Mouse (Mus musculus) right cerebral cortex, postnatal 36 days (tissue): ENCODE measurements around the gene Miga1.
"Not testable (repeated sequence)": the region's sequence is repeated elsewhere in the genome, so short reads cannot be mapped to it uniquely, and the experiment has no call there.

ENCODE experiments used
- DNase-seq, 2 experiments: peaks; one replicate each; pipeline ENCODE4 v3.0.0; 2022; ENCODE audit warnings: low spot score in 2 of 2, mixed read lengths in 1 of 2

Gene Miga1

GRCm38 (mm10) chr3:152321765-152322547 lies 18.3 kb downstream of the Miga1 start:
- DNase-seq: no peak

GRCm38 (mm10) chr3:152320972-152321645 lies 19.1 kb downstream of the Miga1 start:
- no peak for DNase-seq

DNA sequence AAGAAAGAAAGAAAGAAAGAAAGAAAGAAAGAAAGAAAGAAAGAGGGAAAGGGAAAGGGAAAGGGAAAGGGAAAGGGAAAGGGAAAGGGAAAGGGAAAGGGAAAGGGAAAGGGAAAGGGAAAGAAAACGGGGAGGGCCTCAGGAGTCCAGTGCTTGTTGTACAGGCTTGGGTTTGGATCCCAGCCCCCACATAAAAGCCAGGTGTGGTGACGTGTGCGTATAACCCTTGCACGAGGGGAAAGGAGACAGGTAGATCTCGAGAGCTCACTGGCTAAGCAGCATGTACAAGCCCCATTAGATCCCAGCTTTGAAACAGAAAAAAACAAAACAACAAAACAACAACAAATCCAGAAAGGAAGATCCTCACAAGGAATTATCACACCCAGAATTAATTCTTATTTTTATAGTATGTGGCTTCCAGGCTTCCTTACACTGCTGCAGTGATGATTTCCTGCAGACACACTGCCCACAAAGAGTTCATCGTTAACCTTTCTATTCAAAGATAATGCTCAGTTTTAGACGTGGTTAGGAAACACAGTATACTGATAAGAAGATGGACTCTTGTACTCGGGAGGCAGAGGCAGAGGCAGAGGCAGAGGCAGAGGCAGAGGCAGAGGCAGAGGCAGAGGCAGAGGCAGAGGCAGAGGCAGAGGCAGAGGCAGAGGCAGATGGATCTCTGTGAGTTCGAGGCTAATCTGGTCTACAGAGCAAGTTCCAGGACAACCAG lies 23.6 kb downstream of the Miga1 start:
- not testable (repeated sequence) for DNase-seq

- DNase-seq: peak; percentile 41 to 63
Observed at GRCm38 (mm10) chr3:152315613-152316012, 24.6 kb downstream of the Miga1 start.

- DNase-seq: not testable (repeated sequence)
Observed at GRCm38 (mm10) chr3:152314666-152315065, 25.5 kb downstream of the Miga1 start.

GRCm38 (mm10) chr3:152309250-152309645 lies 31.0 kb downstream of the Miga1 start:
- no peak for DNase-seq

DNA sequence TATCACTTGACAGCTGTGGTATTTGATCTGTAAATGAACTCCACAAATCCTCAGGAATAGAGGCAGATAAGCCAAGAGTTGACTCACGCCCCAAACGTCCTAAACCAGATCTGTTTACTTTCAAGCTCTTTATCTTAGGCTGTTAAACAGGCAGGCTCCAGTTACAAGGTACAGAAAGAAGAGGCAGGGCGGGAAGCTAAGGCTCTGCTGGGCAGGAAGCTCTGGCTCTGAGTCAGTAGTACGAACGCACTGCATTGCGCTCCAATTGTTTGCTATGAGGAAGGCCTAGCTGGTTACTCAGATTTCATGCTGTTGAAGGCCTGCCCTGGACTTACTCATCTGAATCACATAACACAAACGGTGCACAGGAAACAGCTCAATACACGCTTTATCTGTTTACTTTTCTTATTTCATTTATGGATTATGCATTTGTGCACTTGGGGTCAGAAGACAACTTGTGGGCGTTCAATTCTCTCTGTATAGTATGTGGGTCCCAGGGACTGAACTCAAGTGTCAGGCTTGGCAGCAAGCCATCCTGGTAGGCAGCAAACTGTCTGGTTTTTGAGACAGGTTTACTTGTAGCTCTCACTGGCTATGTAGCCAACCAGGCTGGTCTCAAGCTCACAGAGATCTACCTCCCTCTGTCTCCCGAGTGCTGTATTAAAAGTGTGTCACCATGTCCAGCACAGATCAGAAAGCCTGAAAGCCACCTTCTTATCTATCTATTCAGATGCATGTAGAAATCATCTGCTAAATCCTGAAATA lies 31.5 kb downstream of the Miga1 start:
- no peak for DNase-seq

DNA sequence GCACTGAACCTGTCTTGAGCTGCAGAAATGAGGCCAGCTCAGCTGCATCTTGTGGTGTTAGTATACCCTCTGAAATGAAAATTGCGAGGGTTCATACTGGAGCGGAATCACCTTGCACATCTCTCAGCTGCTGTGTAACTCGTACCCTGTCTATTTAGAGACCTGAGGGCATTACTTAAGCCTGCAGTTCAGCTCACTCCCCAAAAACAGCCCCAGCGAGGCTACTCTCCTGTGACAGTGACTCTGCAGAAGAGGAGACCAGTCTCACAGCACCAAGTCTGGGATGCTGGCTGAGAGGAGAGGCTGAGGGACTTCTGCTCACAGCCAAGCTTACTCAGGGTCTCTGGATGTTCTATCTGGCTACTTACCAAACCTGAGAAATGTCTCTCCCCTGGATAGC lies 34.2 kb downstream of the Miga1 start:
- no peak for DNase-seq

- DNase-seq: no peak
Observed at GRCm38 (mm10) chr3:152305080-152305479, 35.1 kb downstream of the Miga1 start.

DNA sequence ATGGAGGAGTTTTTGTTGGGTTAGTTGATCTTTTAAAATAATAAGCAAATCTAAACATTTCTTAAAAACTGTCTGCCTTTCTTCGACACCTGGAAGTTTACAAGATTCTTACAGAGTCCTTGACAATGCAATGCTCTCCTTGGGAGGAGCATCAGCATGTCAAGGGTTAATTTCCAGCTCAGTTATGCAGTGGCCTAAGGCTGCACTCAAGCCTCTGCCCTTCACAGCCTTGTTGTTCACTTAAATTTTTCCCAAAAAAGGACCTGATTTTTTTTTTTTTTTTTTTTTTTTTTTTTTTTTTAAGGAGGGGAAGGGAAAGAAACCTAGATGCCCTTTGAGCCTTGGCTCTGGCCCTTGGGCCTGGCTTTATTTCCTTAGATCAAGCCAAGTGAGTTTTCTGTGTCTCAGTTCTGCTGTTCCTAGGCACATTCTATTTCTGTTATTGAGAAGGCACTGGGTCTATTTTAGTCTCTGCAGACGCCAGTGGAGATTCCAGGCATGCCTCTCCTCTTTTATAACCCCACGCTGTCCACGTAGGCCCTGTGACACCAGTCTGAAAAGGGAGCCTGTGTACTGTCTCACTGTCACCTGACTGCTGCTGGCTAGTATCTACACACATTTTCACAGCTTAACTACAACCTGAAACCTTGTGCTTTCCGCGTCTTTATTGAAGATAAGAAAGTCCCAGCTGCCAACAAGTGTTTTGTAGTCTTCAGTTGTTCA lies 36.0 kb downstream of the Miga1 start:
- peak in 1 of 2 experiments; percentile 36 for DNase-seq

DNA sequence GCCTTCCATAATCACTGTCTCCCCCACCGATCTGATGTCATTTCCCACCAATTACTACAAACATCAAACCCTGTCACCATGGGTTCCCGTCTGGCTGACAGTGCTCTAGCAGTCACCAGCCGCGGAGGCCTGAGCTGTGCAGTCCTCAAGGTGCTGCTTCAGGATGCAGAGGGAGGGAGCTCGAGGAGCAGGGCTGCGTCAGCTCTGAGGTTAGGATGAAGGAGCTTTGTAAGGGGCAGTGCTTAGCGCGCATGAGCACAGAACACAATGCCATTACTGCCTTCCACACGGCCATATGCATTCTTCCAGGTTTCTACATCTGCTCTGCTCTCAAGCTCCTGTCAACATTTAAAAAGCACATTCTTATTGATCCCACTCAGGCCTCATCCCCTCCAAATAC lies 37.2 kb downstream of the Miga1 start:
- no peak for DNase-seq

GRCm38 (mm10) chr3:152300376-152301337 lies 39.5 kb downstream of the Miga1 start:
- no peak for DNase-seq

DNA sequence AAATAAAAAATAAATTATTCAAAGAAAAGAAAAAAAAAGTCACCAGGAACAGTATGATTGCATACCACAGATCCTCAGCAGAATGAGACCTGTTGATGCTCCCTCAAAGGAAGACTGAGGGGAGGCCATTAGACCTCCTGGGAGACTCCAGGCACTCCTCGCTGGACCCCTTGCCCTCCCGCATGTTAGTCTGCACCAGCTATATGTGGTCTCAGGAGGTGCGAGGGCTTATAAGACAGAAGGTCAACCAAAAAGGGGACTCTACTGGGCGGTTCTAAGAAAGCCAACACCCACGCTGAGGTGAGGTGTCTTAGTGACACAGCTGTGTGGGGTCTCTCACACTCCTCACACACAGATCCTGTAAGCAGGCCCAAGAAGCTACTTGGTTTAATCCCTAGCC lies 44.3 kb downstream of the Miga1 start:
- no peak for DNase-seq

DNA sequence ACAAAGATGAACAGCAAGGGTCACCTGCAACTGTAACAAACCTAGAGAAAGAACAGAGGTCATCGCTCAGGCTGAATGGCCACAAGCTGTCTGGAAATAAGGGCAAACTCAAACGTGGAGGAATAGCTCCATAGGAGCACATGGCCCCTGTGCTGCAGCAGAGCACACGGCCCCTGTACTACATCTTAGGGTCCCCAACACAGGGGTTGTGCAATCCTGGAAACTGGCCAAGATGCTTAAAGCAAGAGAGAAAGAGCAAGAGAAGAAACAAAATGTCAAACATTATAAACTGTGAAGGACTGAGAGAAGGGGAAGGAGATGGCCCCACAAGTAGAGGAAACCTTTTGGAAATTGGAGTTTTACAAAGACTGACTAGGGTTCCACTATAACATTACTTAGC lies 45.8 kb downstream of the Miga1 start:
- no peak for DNase-seq

GRCm38 (mm10) chr3:152293530-152294181 lies 46.6 kb downstream of the Miga1 start:
- no peak for DNase-seq

DNA sequence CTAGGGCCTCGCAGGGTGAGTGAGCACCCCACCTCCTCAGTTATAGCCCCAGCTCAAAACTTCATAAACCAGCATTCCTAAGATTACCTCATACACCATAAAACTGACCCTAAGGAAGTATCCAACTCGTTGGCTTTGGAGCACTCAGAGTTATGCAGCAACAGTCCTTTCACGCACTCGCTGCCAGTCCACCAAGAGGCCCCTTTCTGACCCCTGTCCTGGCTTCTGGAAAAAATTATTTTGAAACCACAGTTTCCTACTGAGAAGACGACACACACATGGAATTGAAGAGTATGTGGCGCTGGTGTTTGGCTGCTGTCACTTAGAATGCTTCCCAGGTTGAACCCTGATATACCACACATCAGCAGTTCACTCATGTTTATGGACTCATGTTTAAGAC lies 48.3 kb downstream of the Miga1 start:
- DNase-seq: no peak

GRCm38 (mm10) chr3:152290175-152290798 lies 49.9 kb downstream of the Miga1 start:
- no peak for DNase-seq

GRCm38 (mm10) chr3:152288740-152289139 lies 51.5 kb downstream of the Miga1 start:
- DNase-seq: no peak

DNA sequence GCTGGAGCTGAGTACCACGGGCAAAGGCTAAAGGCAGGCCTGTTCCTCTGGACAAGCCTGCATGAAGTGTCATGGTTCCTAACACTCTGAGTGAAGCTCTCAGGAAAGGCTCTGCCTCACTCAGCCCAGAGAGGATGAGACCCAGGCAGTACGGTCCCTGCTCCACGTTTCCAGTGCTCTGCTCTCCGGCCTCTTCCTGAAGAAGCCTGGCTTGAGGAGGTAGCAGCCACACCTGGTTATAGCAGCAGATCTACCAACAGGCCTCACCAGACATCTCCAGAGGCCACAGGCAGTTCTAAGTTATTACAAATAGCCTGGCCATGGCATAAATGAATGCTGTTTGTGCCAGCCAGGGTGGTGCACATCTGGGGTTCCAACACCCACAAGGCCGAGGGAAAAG lies 51.9 kb downstream of the Miga1 start:
- DNase-seq: no peak
